Mouse (Mus musculus) liver, embryonic 11.5 days (tissue): ENCODE measurements at regions not wholly inside any gene's neighbourhood (a gene's known extent, or its start where the extent isn't known, plus 50 kb on each side); places are given as distances from the start of the nearest gene placed in this dataset.

Source experiments
- ATAC-seq: fragments of 200-750 bp; cut with Nextera tagmentation; replicated peaks from 2 replicates; pipeline ENCODE4 v1.8.0; 2017; ENCODE audit warnings: moderate number of reproducible peaks, mild to moderate bottlenecking, moderate TSS enrichment, moderate library complexity; ENCODE audit not compliant: low FRiP score
- DNase-seq: peaks from one replicate; pipeline ENCODE4 v3.0.0-alpha.2; 2017; ENCODE audit warnings: low spot score
- H3K27ac ChIP-seq: fragments of 300-500 bp; sonication (generic); 2 replicates; pipeline ENCODE4 v1.5.1; 2014; ENCODE audit warnings: mild to moderate bottlenecking, low read depth, low read length, control low read depth
- H3K27me3 ChIP-seq: fragments of 300-500 bp; sonication (generic); replicated peaks from 2 replicates; pipeline ENCODE4 v1.6.1; 2014; ENCODE audit warnings: low read length, mixed read lengths; ENCODE audit not compliant: control insufficient read depth, insufficient read depth
- H3K36me3 ChIP-seq: fragments of 300-500 bp; sonication (generic); 2 replicates; pipeline ENCODE4 v1.6.1; 2014; ENCODE audit warnings: mild to moderate bottlenecking, low read length, moderate library complexity, mixed read lengths; ENCODE audit not compliant: control insufficient read depth, insufficient read depth
- H3K4me1 ChIP-seq: fragments of 300-500 bp; sonication (generic); replicated peaks from 2 replicates; pipeline ENCODE4 v1.6.1; 2014; ENCODE audit warnings: low read length, mixed read lengths; ENCODE audit not compliant: control insufficient read depth, insufficient read depth
- H3K4me2 ChIP-seq: fragments of 300-500 bp; sonication (generic); 2 replicates; pipeline ENCODE4 v1.6.1; 2014; ENCODE audit warnings: mild to moderate bottlenecking, control low read depth, moderate library complexity
- H3K4me3 ChIP-seq: fragments of 300-500 bp; sonication (generic); 2 replicates; pipeline ENCODE4 v1.5.1; 2014; ENCODE audit warnings: low read depth, low read length, control low read depth
- H3K9ac ChIP-seq: fragments of 300-500 bp; sonication (generic); 2 replicates; pipeline ENCODE4 v1.6.1; 2014; ENCODE audit warnings: low read depth, low read length, control low read depth
- H3K9me3 ChIP-seq: fragments of 300-500 bp; sonication (generic); 2 replicates; pipeline ENCODE4 v1.6.1; 2016; ENCODE audit warnings: low read length, inconsistent platforms, mixed read lengths; ENCODE audit not compliant: control insufficient read depth
- WGBS: fragments of 180-500 bp; shearing (Covaris S2); extraction: QIAGEN DNeasy Blood & Tissue Kit; methylation state at CpG from one replicate; pipeline ENCODE4 v1.1.7; 2014; 5-methylcytosine and 5-hydroxymethylcytosine counted together

GRCm38 (mm10) chr7:77325140-77325539 lies 1095.5 kb downstream of the Agbl1 start:
- H3K36me3 ChIP-seq, result no peaks in the 10 kb centered on the region
- H3K4me2 ChIP-seq, result no peak overlapping the region
- H3K27me3 ChIP-seq, result no peaks in the 10 kb centered on the region
- no peak for DNase-seq
- no peak overlapping the region for H3K9ac ChIP-seq
- ATAC-seq, result no peak
- no peak overlapping the region for H3K4me3 ChIP-seq
- H3K27ac ChIP-seq, result no peak overlapping the region
- WGBS, result 47% methylated on average over 2 of the region's 2 CpGs
- no peaks in the 10 kb centered on the region for H3K9me3 ChIP-seq
- no peaks in the 10 kb centered on the region for H3K4me1 ChIP-seq

- no peak overlapping the region for H3K27ac ChIP-seq
- WGBS, result 63% methylated on average over 3 of the region's 3 CpGs
- ATAC-seq (peak; percentile 85), DNase-seq (no peak)
- H3K9me3 ChIP-seq, result no peaks in the 10 kb centered on the region
- no peaks in the 10 kb centered on the region for H3K4me1 ChIP-seq
- no peak overlapping the region for H3K9ac ChIP-seq
- no peaks in the 10 kb centered on the region for H3K27me3 ChIP-seq
- no peak overlapping the region for H3K4me3 ChIP-seq
- no peaks in the 10 kb centered on the region for H3K36me3 ChIP-seq
- no peak overlapping the region for H3K4me2 ChIP-seq
These were observed 1097.1 kb downstream of the Agbl1 start for GRCm38 (mm10) chr7:77326836-77327235.

- Histone ChIP-seq H3K9ac (no peak overlapping the region), H3K4me2 (no peak overlapping the region), H3K27ac (no peak overlapping the region), H3K9me3 (no peaks in the 10 kb centered on the region), H3K4me1 (no peaks in the 10 kb centered on the region), H3K4me3 (no peak overlapping the region), H3K36me3 (no peaks in the 10 kb centered on the region), H3K27me3 (no peaks in the 10 kb centered on the region)
- WGBS, result 63% methylated on average over 2 of the region's 2 CpGs
- ATAC-seq (peak; percentile 67; the same call in 1 of the 2 replicates), DNase-seq (no peak)
These were observed 1097.8 kb downstream of the Agbl1 start for GRCm38 (mm10) chr7:77327516-77327915.

GRCm38 (mm10) chr7:77338630-77339029 lies 1108.9 kb downstream of the Agbl1 start:
- Histone ChIP-seq H3K36me3 (no peaks in the 10 kb centered on the region), H3K27me3 (no peaks in the 10 kb centered on the region), H3K4me1 (no peaks in the 10 kb centered on the region), H3K4me3 (no peak overlapping the region), H3K27ac (no peak overlapping the region), H3K4me2 (no peak overlapping the region), H3K9me3 (no peaks in the 10 kb centered on the region), H3K9ac (no peak overlapping the region)
- no peak for DNase-seq
- no peak for ATAC-seq
- WGBS, result 83% methylated on average over 4 of the region's 4 CpGs
